Mouse (Mus musculus) thymus, postnatal 10 days (tissue): ENCODE measurements around the gene Zfp37.
"Not testable (repeated sequence)": the region's sequence is repeated elsewhere in the genome, so short reads cannot be mapped to it uniquely, and the experiment has no call there.

Experiments used
- DNase-seq, 2 experiments: peaks; one replicate each; pipeline ENCODE4 v3.0.0; 2021; ENCODE audit warnings: low spot score in 2 of 2

Zfp37 gene

GRCm38 (mm10) chr4:62208696-62209380 lies 22.0 kb downstream of the Zfp37 start:
- DNase-seq = no peak

GRCm38 (mm10) chr4:62207851-62208695 lies 22.8 kb downstream of the Zfp37 start:
- DNase-seq = no peak

GRCm38 (mm10) chr4:62199923-62200529 lies 30.8 kb downstream of the Zfp37 start:
- DNase-seq = no peak

- no peak for DNase-seq
Measured at GRCm38 (mm10) chr4:62188778-62189177, 42.1 kb downstream of the Zfp37 start.

GRCm38 (mm10) chr4:62177282-62177681 lies 53.6 kb downstream of the Zfp37 start:
- no peak for DNase-seq

- no peak for DNase-seq
Measured at GRCm38 (mm10) chr4:62174471-62174870, 56.4 kb downstream of the Zfp37 start.

GRCm38 (mm10) chr4:62167636-62168035 lies 63.2 kb downstream of the Zfp37 start:
- DNase-seq = not testable (repeated sequence)

- no peak for DNase-seq
Measured at GRCm38 (mm10) chr4:62158401-62158800, 72.4 kb downstream of the Zfp37 start.

GRCm38 (mm10) chr4:62150811-62151210 lies 80.0 kb downstream of the Zfp37 start, which contains the start of gene Mup21:
Gene Mup21, minus strand, starts transcription at chr4:62150863.
- no peak for DNase-seq
